Mouse (Mus musculus): ENCODE measurements around the gene Cisd2. TPM values are rescaled to one million over a fixed set of nuclear protein-coding genes. Genes with fewer than 3 reads are reported as not detected.

The Cisd2 gene
- polyA plus RNA-seq (2015; fragmentation: Nextera tagmentation; extraction: Ambion mirVana): 70.2 and 74.5 TPM in 2 replicates

- Histone ChIP-seq H3K4me2 (replicated peaks; ENCODE audit: low read depth, low read length) (peak within 1 kb of the TSS; percentile 81), H3K9me3 (ENCODE audit: low read length) (no peaks in the 10 kb centered on the region), H3K27me3 (ENCODE audit: insufficient read depth, low read length) (no peaks in the 10 kb centered on the region), H3K4me1 (ENCODE audit: insufficient read depth, low read length) (peaks cover 15% of the 10 kb centered on the region), H3K27ac (ENCODE audit: low read length) (peak within 1 kb of the TSS; percentile 94), H3K9ac (replicated peaks; ENCODE audit: low read length) (peak within 1 kb of the TSS; percentile 89), H3K36me3 (ENCODE audit: insufficient read depth, low read length) (no peaks in the 10 kb centered on the region; the same call in 1 of the 2 replicates), H3K4me3 (ENCODE audit: low read length) (peak within 1 kb of the TSS; percentile 74)
- ATAC-seq (ENCODE audit: low FRiP score, low TSS enrichment): peak; percentile 8; the same call in 1 of the 2 replicates
- WGBS: under 1% methylated on average over 8 of the region's 8 CpGs
Observed at GRCm38 (mm10) chr3:135423608-135424212, at the start of gene Cisd2. Gene Cisd2, minus strand, starts transcription at chr3:135423925.

- no peak overlapping the region for H3K9ac ChIP-seq (replicated peaks; ENCODE audit: low read length)
- 0 out of 2 replicates have a peak, but pooled peaks cover 5% of the 10 kb centered on the region for H3K36me3 ChIP-seq (ENCODE audit: insufficient read depth, low read length)
- H3K9me3 ChIP-seq (ENCODE audit: low read length): no peaks in the 10 kb centered on the region
- 67% methylated on average over 1 of the region's 1 CpGs for WGBS
- no peak overlapping the region for H3K4me2 ChIP-seq (replicated peaks; ENCODE audit: low read depth, low read length)
- no peak overlapping the region for H3K27ac ChIP-seq (ENCODE audit: low read length)
- no peak overlapping the region for H3K4me3 ChIP-seq (ENCODE audit: low read length)
- H3K4me1 ChIP-seq (ENCODE audit: insufficient read depth, low read length): no peaks in the 10 kb centered on the region
- H3K27me3 ChIP-seq (ENCODE audit: insufficient read depth, low read length): no peaks in the 10 kb centered on the region
- no peak for ATAC-seq (ENCODE audit: low FRiP score, low TSS enrichment)
Observed at GRCm38 (mm10) chr3:135470823-135471222, 47.1 kb upstream of the Cisd2 start.

- 37% methylated on average over 4 of the region's 4 CpGs for WGBS
- Histone ChIP-seq H3K27me3 (ENCODE audit: insufficient read depth, low read length) (no peaks in the 10 kb centered on the region), H3K9ac (replicated peaks; ENCODE audit: low read length) (no peak overlapping the region), H3K36me3 (ENCODE audit: insufficient read depth, low read length) (0 out of 2 replicates have a peak, but pooled peaks cover 5% of the 10 kb centered on the region), H3K9me3 (ENCODE audit: low read length) (no peaks in the 10 kb centered on the region), H3K27ac (ENCODE audit: low read length) (no peak overlapping the region), H3K4me2 (replicated peaks; ENCODE audit: low read depth, low read length) (no peak overlapping the region), H3K4me3 (ENCODE audit: low read length) (no peak overlapping the region), H3K4me1 (ENCODE audit: insufficient read depth, low read length) (no peaks in the 10 kb centered on the region)
- peak; percentile 37; the same call in 1 of the 2 replicates for ATAC-seq (ENCODE audit: low FRiP score, low TSS enrichment)
Observed at GRCm38 (mm10) chr3:135469974-135470373, 46.2 kb upstream of the Cisd2 start.

GRCm38 (mm10) chr3:135469146-135469545 lies 45.4 kb upstream of the Cisd2 start:
- H3K27ac ChIP-seq (ENCODE audit: low read length): no peak overlapping the region
- ATAC-seq (ENCODE audit: low FRiP score, low TSS enrichment): peak; percentile 35; the same call in 1 of the 2 replicates
- no peaks in the 10 kb centered on the region for H3K4me1 ChIP-seq (ENCODE audit: insufficient read depth, low read length)
- no peak overlapping the region for H3K9ac ChIP-seq (replicated peaks; ENCODE audit: low read length)
- 54% methylated on average over 3 of the region's 3 CpGs for WGBS
- no peaks in the 10 kb centered on the region for H3K9me3 ChIP-seq (ENCODE audit: low read length)
- H3K4me3 ChIP-seq (ENCODE audit: low read length): no peak overlapping the region
- H3K27me3 ChIP-seq (ENCODE audit: insufficient read depth, low read length): no peaks in the 10 kb centered on the region
- H3K36me3 ChIP-seq (ENCODE audit: insufficient read depth, low read length): 0 out of 2 replicates have a peak, but pooled peaks cover 5% of the 10 kb centered on the region
- H3K4me2 ChIP-seq (replicated peaks; ENCODE audit: low read depth, low read length): no peak overlapping the region

GRCm38 (mm10) chr3:135468402-135468801 lies 44.7 kb upstream of the Cisd2 start:
- no peaks in the 10 kb centered on the region for H3K27me3 ChIP-seq (ENCODE audit: insufficient read depth, low read length)
- WGBS: 79% methylated on average over 1 of the region's 1 CpGs
- no peaks in the 10 kb centered on the region for H3K9me3 ChIP-seq (ENCODE audit: low read length)
- no peak overlapping the region for H3K4me3 ChIP-seq (ENCODE audit: low read length)
- H3K36me3 ChIP-seq (ENCODE audit: insufficient read depth, low read length): 0 out of 2 replicates have a peak, but pooled peaks cover 5% of the 10 kb centered on the region
- no peak for ATAC-seq (ENCODE audit: low FRiP score, low TSS enrichment)
- no peak overlapping the region for H3K9ac ChIP-seq (replicated peaks; ENCODE audit: low read length)
- no peak overlapping the region for H3K4me2 ChIP-seq (replicated peaks; ENCODE audit: low read depth, low read length)
- no peak overlapping the region for H3K27ac ChIP-seq (ENCODE audit: low read length)
- no peaks in the 10 kb centered on the region for H3K4me1 ChIP-seq (ENCODE audit: insufficient read depth, low read length)

- no peak for ATAC-seq (ENCODE audit: low FRiP score, low TSS enrichment)
- no peak overlapping the region for H3K27ac ChIP-seq (ENCODE audit: low read length)
- no peaks in the 10 kb centered on the region for H3K4me1 ChIP-seq (ENCODE audit: insufficient read depth, low read length)
- H3K4me3 ChIP-seq (ENCODE audit: low read length): no peak overlapping the region
- H3K9ac ChIP-seq (replicated peaks; ENCODE audit: low read length): no peak overlapping the region
- H3K27me3 ChIP-seq (ENCODE audit: insufficient read depth, low read length): no peaks in the 10 kb centered on the region
- H3K36me3 ChIP-seq (ENCODE audit: insufficient read depth, low read length): peaks cover 26% of the 10 kb centered on the region
- no peaks in the 10 kb centered on the region for H3K9me3 ChIP-seq (ENCODE audit: low read length)
- H3K4me2 ChIP-seq (replicated peaks; ENCODE audit: low read depth, low read length): no peak overlapping the region
Observed at GRCm38 (mm10) chr3:135458981-135459380, 35.3 kb upstream of the Cisd2 start.

GRCm38 (mm10) chr3:135444930-135445329 lies 21.2 kb upstream of the Cisd2 start:
- Histone ChIP-seq H3K4me1 (ENCODE audit: insufficient read depth, low read length) (0 out of 2 replicates have a peak, but pooled peaks cover 11% of the 10 kb centered on the region), H3K27me3 (ENCODE audit: insufficient read depth, low read length) (no peaks in the 10 kb centered on the region), H3K4me3 (ENCODE audit: low read length) (no peak overlapping the region), H3K9me3 (ENCODE audit: low read length) (no peaks in the 10 kb centered on the region), H3K4me2 (replicated peaks; ENCODE audit: low read depth, low read length) (no peak overlapping the region), H3K9ac (replicated peaks; ENCODE audit: low read length) (no peak overlapping the region), H3K27ac (ENCODE audit: low read length) (no peak overlapping the region), H3K36me3 (ENCODE audit: insufficient read depth, low read length) (peaks cover 2% of the 10 kb centered on the region; the same call in 1 of the 2 replicates)
- ATAC-seq (ENCODE audit: low FRiP score, low TSS enrichment): no peak

- Histone ChIP-seq H3K9me3 (ENCODE audit: low read length) (no peaks in the 10 kb centered on the region), H3K9ac (replicated peaks; ENCODE audit: low read length) (peak overlapping the region; percentile 99), H3K4me1 (ENCODE audit: insufficient read depth, low read length) (peaks cover 19% of the 10 kb centered on the region), H3K27ac (ENCODE audit: low read length) (no peak overlapping the region), H3K36me3 (ENCODE audit: insufficient read depth, low read length) (peaks cover 3% of the 10 kb centered on the region; the same call in 1 of the 2 replicates), H3K4me3 (ENCODE audit: low read length) (peak overlapping the region; percentile 64), H3K4me2 (replicated peaks; ENCODE audit: low read depth, low read length) (peak overlapping the region; percentile 95), H3K27me3 (ENCODE audit: insufficient read depth, low read length) (no peaks in the 10 kb centered on the region)
- ATAC-seq (ENCODE audit: low FRiP score, low TSS enrichment): no peak
- WGBS: 20% methylated on average over 10 of the region's 10 CpGs
Observed at GRCm38 (mm10) chr3:135440621-135441020, 16.9 kb upstream of the Cisd2 start.

GRCm38 (mm10) chr3:135440221-135440620 lies 16.5 kb upstream of the Cisd2 start:
- Histone ChIP-seq H3K4me1 (ENCODE audit: insufficient read depth, low read length) (peaks cover 19% of the 10 kb centered on the region), H3K4me2 (replicated peaks; ENCODE audit: low read depth, low read length) (peak overlapping the region; percentile 95), H3K27ac (ENCODE audit: low read length) (peak overlapping the region; percentile 30), H3K27me3 (ENCODE audit: insufficient read depth, low read length) (no peaks in the 10 kb centered on the region), H3K4me3 (ENCODE audit: low read length) (peak overlapping the region; percentile 64), H3K9me3 (ENCODE audit: low read length) (no peaks in the 10 kb centered on the region), H3K36me3 (ENCODE audit: insufficient read depth, low read length) (peaks cover 3% of the 10 kb centered on the region; the same call in 1 of the 2 replicates), H3K9ac (replicated peaks; ENCODE audit: low read length) (peak overlapping the region; percentile 99)
- no peak for ATAC-seq (ENCODE audit: low FRiP score, low TSS enrichment)
- 9% methylated on average over 7 of the region's 7 CpGs for WGBS

- Histone ChIP-seq H3K36me3 (ENCODE audit: insufficient read depth, low read length) (peaks cover 3% of the 10 kb centered on the region; the same call in 1 of the 2 replicates), H3K27ac (ENCODE audit: low read length) (peak overlapping the region; percentile 100), H3K9ac (replicated peaks; ENCODE audit: low read length) (peak overlapping the region; percentile 99), H3K4me2 (replicated peaks; ENCODE audit: low read depth, low read length) (peak overlapping the region; percentile 95), H3K4me3 (ENCODE audit: low read length) (peak overlapping the region; percentile 64), H3K9me3 (ENCODE audit: low read length) (no peaks in the 10 kb centered on the region), H3K4me1 (ENCODE audit: insufficient read depth, low read length) (peaks cover 17% of the 10 kb centered on the region), H3K27me3 (ENCODE audit: insufficient read depth, low read length) (no peaks in the 10 kb centered on the region)
- 3% methylated on average over 15 of the region's 15 CpGs for WGBS
- ATAC-seq (ENCODE audit: low FRiP score, low TSS enrichment): no peak
Observed at GRCm38 (mm10) chr3:135439651-135440050, 15.9 kb upstream of the Cisd2 start.
